Mouse (Mus musculus): ENCODE measurements around the gene Kmt5c. TPM values are rescaled to one million over a fixed set of nuclear protein-coding genes. Genes with fewer than 3 reads are reported as not detected.

Gene Kmt5c
- total and polyA plus RNA-seq, 2 experiments from 2014 or later: 35.1 to 36.8 TPM

DNA sequence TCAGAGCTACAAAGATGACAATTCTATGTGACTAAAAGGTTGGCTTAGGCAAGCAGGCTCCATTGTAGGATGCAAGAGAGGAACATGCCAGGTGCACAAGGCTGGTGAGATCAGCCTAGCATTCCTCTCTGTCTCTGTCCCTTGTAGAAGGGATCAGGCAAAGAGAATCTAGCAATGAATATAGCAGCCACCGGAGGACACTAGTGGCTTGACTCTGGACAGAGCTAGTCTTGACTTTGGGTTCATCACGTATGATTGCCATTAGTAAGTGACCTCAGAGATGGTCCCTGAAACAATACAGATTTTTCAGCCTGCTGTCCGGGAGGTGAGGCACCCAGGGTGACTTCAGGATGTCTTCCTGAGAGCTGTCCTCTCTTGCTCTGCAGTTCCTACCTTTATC, 27.3 kb upstream of the Kmt5c start:
- H3K9me3 ChIP-seq (ENCODE audit: low read length): no peaks in the 10 kb centered on the region
- 90% methylated on average over 3 of the region's 3 CpGs for WGBS
- 0 out of 2 replicates have a peak, but pooled peaks have one; percentile 13 for TF ChIP-seq CTCF (IDR thresholded peaks at IDR 0.05; ENCODE audit: low read depth)
- no peaks in the 10 kb centered on the region for H3K27me3 ChIP-seq (ENCODE audit: insufficient read depth, low read length)
- peaks cover 83% of the 10 kb centered on the region for H3K36me3 ChIP-seq (ENCODE audit: insufficient read depth)
- H3K27ac ChIP-seq (ENCODE audit: low read depth, low read length): no peak overlapping the region
- no peaks in the 10 kb centered on the region for H3K4me1 ChIP-seq (ENCODE audit: insufficient read depth)
- no peak overlapping the region for H3K9ac ChIP-seq
- no peak overlapping the region for H3K4me2 ChIP-seq (ENCODE audit: low read depth)
- ATAC-seq (no peak), DNase-seq (no peak)
- no peak overlapping the region for H3K4me3 ChIP-seq (ENCODE audit: low read depth, low read length)

DNA sequence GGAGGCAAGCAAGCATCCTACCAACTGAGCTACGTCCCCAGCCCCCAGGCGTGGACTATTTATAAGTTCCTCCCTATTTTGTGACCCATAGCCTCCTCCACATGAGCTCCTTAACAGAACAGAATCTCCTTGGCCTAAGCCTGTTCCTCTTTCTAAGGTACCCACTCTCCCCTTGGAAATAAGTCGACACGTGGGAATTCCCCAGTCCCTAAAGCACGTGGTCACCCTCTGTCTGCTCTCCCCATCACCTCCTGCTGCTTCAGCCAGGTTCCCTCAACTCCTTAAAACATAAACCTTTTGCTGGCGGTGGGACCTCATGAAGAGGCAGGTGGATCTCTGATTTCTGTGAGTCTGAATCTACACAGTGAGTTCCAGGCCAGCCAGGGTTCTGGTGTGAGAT, 23.0 kb upstream of the Kmt5c start:
- H3K9me3 ChIP-seq (ENCODE audit: low read length): no peaks in the 10 kb centered on the region
- ATAC-seq (0 out of 2 replicates have a peak, but pooled peaks have one; percentile 18), DNase-seq (no peak)
- TF ChIP-seq CTCF (IDR thresholded peaks at IDR 0.05; ENCODE audit: low read depth): no peak
- no peak overlapping the region for H3K4me2 ChIP-seq (ENCODE audit: low read depth)
- WGBS: 65% methylated on average over 6 of the region's 6 CpGs
- no peak overlapping the region for H3K4me3 ChIP-seq (ENCODE audit: low read depth, low read length)
- no peak overlapping the region for H3K27ac ChIP-seq (ENCODE audit: low read depth, low read length)
- H3K4me1 ChIP-seq (ENCODE audit: insufficient read depth): no peaks in the 10 kb centered on the region
- H3K9ac ChIP-seq: no peak overlapping the region
- H3K27me3 ChIP-seq (ENCODE audit: insufficient read depth, low read length): no peaks in the 10 kb centered on the region
- peaks cover 43% of the 10 kb centered on the region for H3K36me3 ChIP-seq (ENCODE audit: insufficient read depth)

DNA sequence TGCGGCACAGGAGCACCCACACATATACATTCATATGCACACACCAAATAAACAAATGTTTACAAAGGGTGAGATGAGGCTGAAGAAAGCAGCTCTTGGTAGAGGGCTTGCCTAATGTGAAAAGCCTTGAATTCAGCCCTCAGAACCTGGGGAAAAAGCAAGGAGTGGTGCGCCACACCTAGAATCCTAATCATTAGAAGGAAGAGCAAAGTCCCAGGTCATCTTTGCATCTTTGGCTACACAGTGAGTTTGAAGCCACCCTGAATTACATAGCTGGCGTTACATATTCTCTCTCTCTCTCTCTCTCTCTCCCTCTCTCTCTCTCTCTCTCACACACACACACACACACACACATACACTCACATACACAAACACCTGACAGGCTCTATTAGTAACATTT, 20.6 kb upstream of the Kmt5c start:
- H3K9ac ChIP-seq: no peak overlapping the region

DNA sequence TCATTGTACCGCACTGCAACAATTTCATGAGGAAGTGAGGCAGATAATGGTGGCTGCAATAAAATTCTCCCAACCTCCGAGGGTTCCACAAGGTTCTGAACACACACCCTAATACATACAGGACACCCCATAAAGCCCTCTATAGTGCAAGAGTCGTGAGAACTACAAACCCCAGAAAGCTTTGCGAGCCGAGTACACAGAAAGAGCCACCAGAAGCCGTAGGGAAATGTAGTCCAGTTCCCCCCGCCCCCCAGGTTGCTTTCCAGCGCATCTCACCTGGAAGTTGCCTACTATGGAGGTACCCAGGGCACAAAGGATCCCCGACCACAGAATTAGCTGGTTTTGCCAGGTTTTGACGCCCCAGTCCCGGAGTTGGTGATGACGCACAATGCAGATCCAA, 16.4 kb upstream of the Kmt5c start:
- Histone ChIP-seq H3K4me2 (ENCODE audit: low read depth) (peak overlapping the region; percentile 49), H3K27me3 (ENCODE audit: insufficient read depth, low read length) (no peaks in the 10 kb centered on the region), H3K4me3 (ENCODE audit: low read depth, low read length) (peak overlapping the region; percentile 28), H3K36me3 (ENCODE audit: insufficient read depth) (no peaks in the 10 kb centered on the region), H3K27ac (ENCODE audit: low read depth, low read length) (no peak overlapping the region), H3K9ac (0 out of 2 replicates have a peak overlapping the region, but pooled peaks have one; percentile 22), H3K9me3 (ENCODE audit: low read length) (no peaks in the 10 kb centered on the region), H3K4me1 (ENCODE audit: insufficient read depth) (no peaks in the 10 kb centered on the region)
- TF ChIP-seq CTCF (IDR thresholded peaks at IDR 0.05; ENCODE audit: low read depth): no peak
- WGBS: 34% methylated on average over 12 of the region's 12 CpGs
- peak; percentile 43 for DNase-seq
- peak; percentile 90 for ATAC-seq

More for the DNA sequence above, 20.6 kb upstream of the Kmt5c start:
- H3K4me3 ChIP-seq (ENCODE audit: low read depth, low read length): no peak overlapping the region
- no peaks in the 10 kb centered on the region for H3K9me3 ChIP-seq (ENCODE audit: low read length)
- H3K36me3 ChIP-seq (ENCODE audit: insufficient read depth): peaks cover 21% of the 10 kb centered on the region
- WGBS: 90% methylated on average over 3 of the region's 3 CpGs
- H3K4me2 ChIP-seq (ENCODE audit: low read depth): no peak overlapping the region
- ATAC-seq (no peak), DNase-seq (no peak)
- H3K4me1 ChIP-seq (ENCODE audit: insufficient read depth): no peaks in the 10 kb centered on the region
- no peaks in the 10 kb centered on the region for H3K27me3 ChIP-seq (ENCODE audit: insufficient read depth, low read length)
- H3K27ac ChIP-seq (ENCODE audit: low read depth, low read length): no peak overlapping the region
- no peak for TF ChIP-seq CTCF (IDR thresholded peaks at IDR 0.05; ENCODE audit: low read depth)

DNA sequence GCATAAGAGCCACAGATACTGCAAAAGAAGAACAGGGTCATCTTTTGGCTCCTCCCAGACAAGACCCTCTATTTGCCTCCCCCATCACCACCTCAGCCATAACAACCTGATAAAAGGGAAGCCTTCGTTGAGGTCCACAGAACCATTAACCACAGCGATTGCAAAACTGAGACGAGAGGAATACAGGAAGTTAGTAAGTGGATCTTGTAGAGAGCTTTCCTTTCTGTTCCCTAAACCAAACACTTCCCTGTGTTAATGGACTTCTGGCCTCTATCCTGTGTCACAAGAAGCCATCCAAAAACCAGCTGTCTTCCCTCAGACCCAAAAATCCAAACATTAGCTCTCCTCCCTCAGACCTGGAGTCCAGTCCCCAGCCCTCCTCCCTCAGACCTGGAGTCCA, 15.6 kb upstream of the Kmt5c start:
- Histone ChIP-seq H3K27me3 (ENCODE audit: insufficient read depth, low read length) (no peaks in the 10 kb centered on the region), H3K36me3 (ENCODE audit: insufficient read depth) (no peaks in the 10 kb centered on the region), H3K9ac (no peak overlapping the region), H3K4me1 (ENCODE audit: insufficient read depth) (no peaks in the 10 kb centered on the region), H3K4me3 (ENCODE audit: low read depth, low read length) (no peak overlapping the region), H3K9me3 (ENCODE audit: low read length) (no peaks in the 10 kb centered on the region), H3K27ac (ENCODE audit: low read depth, low read length) (no peak overlapping the region), H3K4me2 (ENCODE audit: low read depth) (no peak overlapping the region)
- WGBS: 85% methylated on average over 3 of the region's 3 CpGs
- no peak for ATAC-seq
- DNase-seq: no peak
- TF ChIP-seq CTCF (IDR thresholded peaks at IDR 0.05; ENCODE audit: low read depth): no peak

DNA sequence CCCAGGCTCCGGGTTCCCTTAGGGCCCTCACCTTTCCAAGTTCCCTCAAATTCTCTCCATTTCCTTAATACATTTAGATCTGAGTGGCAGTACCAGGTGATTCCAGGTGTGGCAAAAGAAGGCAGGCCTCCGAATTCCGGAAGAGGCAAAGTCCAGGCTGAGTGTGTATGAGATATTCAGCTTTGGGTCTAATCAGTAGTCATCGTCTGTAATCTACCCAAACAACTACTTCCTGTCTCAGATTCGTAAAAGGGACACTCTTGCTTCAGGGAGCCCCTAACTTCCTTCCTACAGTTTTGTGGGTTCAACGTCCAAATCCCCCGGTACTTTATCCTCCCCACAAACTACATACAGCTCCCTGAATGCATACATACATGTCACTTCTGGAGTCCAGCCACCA, 14.7 kb upstream of the Kmt5c start, which contains the start of gene Tmem150b:
Gene Tmem150b, minus strand, starts transcription at position 81 of the 400 bp plus-strand sequence.
- WGBS: 87% methylated on average over 7 of the region's 7 CpGs

DNA sequence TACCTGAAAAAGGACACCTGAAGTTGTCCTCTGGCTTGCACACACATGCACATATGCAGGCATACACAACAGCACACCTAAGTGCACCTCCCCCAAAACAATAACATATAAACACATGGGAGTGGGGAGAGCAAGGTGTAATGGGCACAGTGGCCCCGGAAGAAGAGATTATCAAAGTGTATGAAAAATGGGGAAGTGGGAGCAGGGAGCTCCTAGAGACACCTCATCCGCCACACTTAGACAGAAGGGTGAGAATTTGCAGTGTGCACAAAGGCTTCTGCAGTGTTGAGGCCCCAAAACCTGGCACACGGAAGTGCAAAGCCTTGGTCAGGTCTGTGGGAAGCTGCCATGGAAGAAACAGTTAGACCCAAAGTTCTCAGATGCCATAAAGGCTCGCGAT, 8.8 kb upstream of the Kmt5c start:
- TF ChIP-seq CTCF (IDR thresholded peaks at IDR 0.05; ENCODE audit: low read depth): no peak
- H3K27me3 ChIP-seq (ENCODE audit: insufficient read depth, low read length): no peaks in the 10 kb centered on the region
- no peak for ATAC-seq
- no peaks in the 10 kb centered on the region for H3K4me1 ChIP-seq (ENCODE audit: insufficient read depth)
- H3K27ac ChIP-seq (ENCODE audit: low read depth, low read length): no peak overlapping the region
- WGBS: 85% methylated on average over 5 of the region's 5 CpGs
- H3K9me3 ChIP-seq (ENCODE audit: low read length): no peaks in the 10 kb centered on the region
- no peak overlapping the region for H3K4me2 ChIP-seq (ENCODE audit: low read depth)
- no peak for DNase-seq
- H3K4me3 ChIP-seq (ENCODE audit: low read depth, low read length): no peak overlapping the region
- H3K36me3 ChIP-seq (ENCODE audit: insufficient read depth): no peaks in the 10 kb centered on the region
- no peak overlapping the region for H3K9ac ChIP-seq

More for the DNA sequence above, 14.7 kb upstream of the Kmt5c start, which contains the start of gene Tmem150b:
- no peak within 1 kb of the TSS for H3K4me3 ChIP-seq (ENCODE audit: low read depth, low read length)
- no peaks in the 10 kb centered on the region for H3K9me3 ChIP-seq (ENCODE audit: low read length)
- no peak for TF ChIP-seq CTCF (IDR thresholded peaks at IDR 0.05; ENCODE audit: low read depth)
- no peaks in the 10 kb centered on the region for H3K4me1 ChIP-seq (ENCODE audit: insufficient read depth)
- no peaks in the 10 kb centered on the region for H3K27me3 ChIP-seq (ENCODE audit: insufficient read depth, low read length)
- DNase-seq (no peak), ATAC-seq (no peak)
- H3K4me2 ChIP-seq (ENCODE audit: low read depth): no peak within 1 kb of the TSS
- H3K9ac ChIP-seq: no peak within 1 kb of the TSS
- no peak within 1 kb of the TSS for H3K27ac ChIP-seq (ENCODE audit: low read depth, low read length)
- H3K36me3 ChIP-seq (ENCODE audit: insufficient read depth): no peaks in the 10 kb centered on the region
